Mouse (Mus musculus) midbrain, postnatal 0 days (tissue): ENCODE data around the gene Hhex. TPM values are rescaled to one million over a fixed set of nuclear protein-coding genes. Genes with fewer than 3 reads are reported as not detected.
A peak's percentile ranks its signal among the peaks of the same experiment; 100 is the strongest.

Experiments used
- ATAC-seq: fragments of 200-750 bp; cut with Nextera tagmentation; 2 replicates; pipeline ENCODE4 v1.8.0; 2017; ENCODE audit warnings: moderate number of reproducible peaks, mild to moderate bottlenecking, moderate TSS enrichment, moderate library complexity; ENCODE audit not compliant: low FRiP score
- DNase-seq: peaks from one replicate; pipeline ENCODE4 v3.0.0-alpha.2; 2015; ENCODE audit warnings: low spot score
- H3K27ac ChIP-seq: fragments of 300-500 bp; sonication (generic); 2 replicates; pipeline ENCODE4 v1.5.1; 2014; ENCODE audit warnings: low read depth, mild to moderate bottlenecking, low read length, mixed read lengths
- H3K27me3 ChIP-seq: fragments of 300-500 bp; sonication (generic); 2 replicates; pipeline ENCODE4 v1.6.1; 2014; ENCODE audit warnings: low read length, control low read depth, mixed read lengths; ENCODE audit not compliant: insufficient read depth
- H3K36me3 ChIP-seq: fragments of 300-500 bp; sonication (generic); 2 replicates; pipeline ENCODE4 v1.6.1; 2014; ENCODE audit warnings: low read length, control low read depth, mixed read lengths; ENCODE audit not compliant: insufficient read depth
- H3K4me1 ChIP-seq: fragments of 300-500 bp; sonication (generic); 2 replicates; pipeline ENCODE4 v1.6.1; 2014; ENCODE audit warnings: mild to moderate bottlenecking, control low read depth, antibody characterized with exemption, low read length, mixed read lengths; ENCODE audit not compliant: insufficient read depth
- H3K4me2 ChIP-seq: fragments of 300-500 bp; sonication (generic); 2 replicates; pipeline ENCODE4 v1.6.1; 2014; ENCODE audit warnings: low read depth, mild to moderate bottlenecking, low read length, mixed read lengths; ENCODE audit not compliant: poor library complexity, severe bottlenecking
- H3K4me3 ChIP-seq: fragments of 300-500 bp; sonication (generic); 2 replicates; pipeline ENCODE4 v1.5.1; 2014; ENCODE audit warnings: low read depth, mild to moderate bottlenecking, low read length, moderate library complexity
- H3K9ac ChIP-seq: fragments of 300-500 bp; sonication (generic); replicated peaks from 2 replicates; pipeline ENCODE4 v1.6.1; 2014; ENCODE audit warnings: mild to moderate bottlenecking, low read length, moderate library complexity, mixed read lengths; ENCODE audit not compliant: poor library complexity, severe bottlenecking
- H3K9me3 ChIP-seq: fragments of 300-500 bp; sonication (generic); 2 replicates; pipeline ENCODE4 v1.6.1; 2016; ENCODE audit warnings: low read length, control low read depth
- CTCF ChIP-seq: IDR thresholded peaks from 2 replicates; pipeline ENCODE4 v1.5.1; 2016; ENCODE audit warnings: antibody characterized with exemption, mild to moderate bottlenecking
- WGBS: fragments of 180-500 bp; shearing (Covaris S2); extraction: QIAGEN DNeasy Blood & Tissue Kit; methylation state at CpG from one replicate; pipeline ENCODE4 v1.1.7; 2014; 5-methylcytosine and 5-hydroxymethylcytosine counted together
- polyA plus RNA-seq: library from polyadenylated mRNA; unstranded; fragments of >200 nt; fragmentation: Nextera tagmentation; extraction: Ambion mirVana; gene quantifications from 2 replicates; pipeline ENCODE4 v1.2.1, GENCODE M21; 2015
- total RNA-seq: library from RNA; depleted of rRNA; stranded (reverse); fragments of >200 nt; gene quantifications from 2 replicates; pipeline ENCODE4 v1.2.3, GENCODE M21; 2014

The Hhex gene
- total and polyA plus RNA-seq, 2 experiments from 2014 or later: 0.99 to 3.5 TPM

- H3K4me3 ChIP-seq: no peak overlapping the region
- DNase-seq (peak; percentile 70), ATAC-seq (no peak)
- H3K4me2 ChIP-seq: no peak overlapping the region
- no peak overlapping the region for H3K9ac ChIP-seq
- 60% methylated on average over 3 of the region's 3 CpGs for WGBS
- peak; percentile 74 for TF ChIP-seq CTCF
- no peaks in the 10 kb centered on the region for H3K9me3 ChIP-seq
- no peaks in the 10 kb centered on the region for H3K36me3 ChIP-seq
- no peak overlapping the region for H3K27ac ChIP-seq
- H3K27me3 ChIP-seq: no peaks in the 10 kb centered on the region
- no peaks in the 10 kb centered on the region for H3K4me1 ChIP-seq
These were observed 15.0 kb upstream of the Hhex start for GRCm38 (mm10) chr19:37419613-37420012.

- TF ChIP-seq CTCF: no peak
- WGBS: 80% methylated on average over 5 of the region's 5 CpGs
- H3K4me1 ChIP-seq: no peaks in the 10 kb centered on the region
- H3K4me3 ChIP-seq: no peak overlapping the region
- no peak for ATAC-seq
- no peak overlapping the region for H3K27ac ChIP-seq
- DNase-seq: no peak
- no peak overlapping the region for H3K9ac ChIP-seq
- peaks cover 15% of the 10 kb centered on the region for H3K27me3 ChIP-seq
- no peak overlapping the region for H3K4me2 ChIP-seq
- H3K9me3 ChIP-seq: no peaks in the 10 kb centered on the region
- no peaks in the 10 kb centered on the region for H3K36me3 ChIP-seq
These were observed 6.0 kb upstream of the Hhex start for GRCm38 (mm10) chr19:37428589-37428988.

- no peaks in the 10 kb centered on the region for H3K4me1 ChIP-seq
- WGBS: 93% methylated on average over 11 of the region's 11 CpGs
- no peak overlapping the region for H3K9ac ChIP-seq
- no peak overlapping the region for H3K27ac ChIP-seq
- no peak overlapping the region for H3K4me2 ChIP-seq
- no peak for DNase-seq
- peaks cover 35% of the 10 kb centered on the region for H3K27me3 ChIP-seq
- no peaks in the 10 kb centered on the region for H3K36me3 ChIP-seq
- ATAC-seq: no peak
- no peak overlapping the region for H3K4me3 ChIP-seq
- H3K9me3 ChIP-seq: no peaks in the 10 kb centered on the region
- TF ChIP-seq CTCF: no peak
These were observed 3.4 kb upstream of the Hhex start for GRCm38 (mm10) chr19:37431139-37431756.

- DNase-seq (no peak), ATAC-seq (no peak)
- Histone ChIP-seq H3K36me3 (no peaks in the 10 kb centered on the region), H3K9ac (no peak overlapping the region), H3K27me3 (peaks cover 47% of the 10 kb centered on the region), H3K4me3 (no peak overlapping the region), H3K27ac (no peak overlapping the region), H3K4me1 (no peaks in the 10 kb centered on the region), H3K9me3 (no peaks in the 10 kb centered on the region), H3K4me2 (no peak overlapping the region)
- TF ChIP-seq CTCF: no peak
- 25% methylated on average over 16 of the region's 16 CpGs for WGBS
These were observed 1.6 kb upstream of the Hhex start for GRCm38 (mm10) chr19:37432868-37433570.

- WGBS: 3% methylated on average over 14 of the region's 14 CpGs
These were observed 731 bp upstream of the Hhex start for GRCm38 (mm10) chr19:37433895-37434262.

More at GRCm38 (mm10) chr19:37433895-37434262, 731 bp upstream of the Hhex start:
- Histone ChIP-seq H3K27ac (no peak overlapping the region), H3K9me3 (no peaks in the 10 kb centered on the region), H3K9ac (no peak overlapping the region), H3K4me1 (no peaks in the 10 kb centered on the region), H3K4me2 (peak overlapping the region; percentile 44; the same call in 1 of the 2 replicates), H3K4me3 (peak overlapping the region; percentile 34; the same call in 1 of the 2 replicates), H3K36me3 (no peaks in the 10 kb centered on the region), H3K27me3 (peaks cover 49% of the 10 kb centered on the region)
- no peak for DNase-seq
- ATAC-seq: no peak; the same call in 1 of the 2 replicates
- no peak for TF ChIP-seq CTCF
